Mouse (Mus musculus): ENCODE data around the gene Acadl. TPM values are rescaled to one million over a fixed set of nuclear protein-coding genes. Genes with fewer than 3 reads are reported as not detected.

The Acadl gene
- polyA plus RNA-seq, 1 experiment from 2014 or later = 161 TPM

GRCm38 (mm10) chr1:66841510-66841909 lies 21.6 kb downstream of the Acadl start:
- no peak overlapping the region for H3K4me3 ChIP-seq (ENCODE audit: low read length)
- peaks cover 32% of the 10 kb centered on the region for H3K36me3 ChIP-seq (ENCODE audit: insufficient read depth, low read length)
- 77% methylated on average over 6 of the region's 6 CpGs for WGBS
- no peaks in the 10 kb centered on the region for H3K9me3 ChIP-seq (ENCODE audit: low read length)
- no peak overlapping the region for H3K4me2 ChIP-seq (replicated peaks; ENCODE audit: low read depth, low read length)
- no peak for ATAC-seq (ENCODE audit: low FRiP score, low TSS enrichment)
- H3K27me3 ChIP-seq (ENCODE audit: insufficient read depth, low read length) = no peaks in the 10 kb centered on the region
- H3K27ac ChIP-seq (ENCODE audit: low read length) = no peak overlapping the region
- H3K9ac ChIP-seq (replicated peaks; ENCODE audit: low read length) = no peak overlapping the region
- H3K4me1 ChIP-seq (ENCODE audit: insufficient read depth, low read length) = peaks cover 11% of the 10 kb centered on the region

GRCm38 (mm10) chr1:66839755-66840438 lies 23.2 kb downstream of the Acadl start:
- WGBS = 62% methylated on average over 7 of the region's 7 CpGs
- Histone ChIP-seq H3K36me3 (ENCODE audit: insufficient read depth, low read length) (peaks cover 20% of the 10 kb centered on the region), H3K9ac (replicated peaks; ENCODE audit: low read length) (no peak overlapping the region), H3K27me3 (ENCODE audit: insufficient read depth, low read length) (no peaks in the 10 kb centered on the region), H3K4me3 (ENCODE audit: low read length) (no peak overlapping the region), H3K4me2 (replicated peaks; ENCODE audit: low read depth, low read length) (no peak overlapping the region), H3K9me3 (ENCODE audit: low read length) (no peaks in the 10 kb centered on the region), H3K27ac (ENCODE audit: low read length) (no peak overlapping the region), H3K4me1 (ENCODE audit: insufficient read depth, low read length) (peaks cover 11% of the 10 kb centered on the region)
- no peak; the same call in 1 of the 2 replicates for ATAC-seq (ENCODE audit: low FRiP score, low TSS enrichment)

GRCm38 (mm10) chr1:66839135-66839534 lies 23.9 kb downstream of the Acadl start:
- Histone ChIP-seq H3K36me3 (ENCODE audit: insufficient read depth, low read length) (peaks cover 19% of the 10 kb centered on the region), H3K9ac (replicated peaks; ENCODE audit: low read length) (no peak overlapping the region), H3K9me3 (ENCODE audit: low read length) (no peaks in the 10 kb centered on the region), H3K4me3 (ENCODE audit: low read length) (no peak overlapping the region), H3K4me2 (replicated peaks; ENCODE audit: low read depth, low read length) (no peak overlapping the region), H3K27me3 (ENCODE audit: insufficient read depth, low read length) (no peaks in the 10 kb centered on the region), H3K27ac (ENCODE audit: low read length) (no peak overlapping the region), H3K4me1 (ENCODE audit: insufficient read depth, low read length) (peaks cover 11% of the 10 kb centered on the region)
- no peak for ATAC-seq (ENCODE audit: low FRiP score, low TSS enrichment)
- 85% methylated on average over 1 of the region's 1 CpGs for WGBS

GRCm38 (mm10) chr1:66838184-66839042 lies 24.7 kb downstream of the Acadl start:
- Histone ChIP-seq H3K36me3 (ENCODE audit: insufficient read depth, low read length) (peaks cover 19% of the 10 kb centered on the region), H3K9ac (replicated peaks; ENCODE audit: low read length) (no peak overlapping the region), H3K9me3 (ENCODE audit: low read length) (no peaks in the 10 kb centered on the region), H3K27ac (ENCODE audit: low read length) (no peak overlapping the region), H3K4me2 (replicated peaks; ENCODE audit: low read depth, low read length) (0 out of 2 replicates have a peak overlapping the region, but pooled peaks have one; percentile 28), H3K27me3 (ENCODE audit: insufficient read depth, low read length) (no peaks in the 10 kb centered on the region), H3K4me3 (ENCODE audit: low read length) (no peak overlapping the region), H3K4me1 (ENCODE audit: insufficient read depth, low read length) (peaks cover 13% of the 10 kb centered on the region)
- no peak for ATAC-seq (ENCODE audit: low FRiP score, low TSS enrichment)
- 54% methylated on average over 16 of the region's 16 CpGs for WGBS

GRCm38 (mm10) chr1:66837207-66837606 lies 25.9 kb downstream of the Acadl start:
- H3K4me2 ChIP-seq (replicated peaks; ENCODE audit: low read depth, low read length) = no peak overlapping the region
- ATAC-seq (ENCODE audit: low FRiP score, low TSS enrichment) = no peak
- H3K4me3 ChIP-seq (ENCODE audit: low read length) = no peak overlapping the region
- H3K27ac ChIP-seq (ENCODE audit: low read length) = peak overlapping the region; percentile 50; the same call in 1 of the 2 replicates
- no peak overlapping the region for H3K9ac ChIP-seq (replicated peaks; ENCODE audit: low read length)
- peaks cover 15% of the 10 kb centered on the region for H3K4me1 ChIP-seq (ENCODE audit: insufficient read depth, low read length)
- no peaks in the 10 kb centered on the region for H3K27me3 ChIP-seq (ENCODE audit: insufficient read depth, low read length)
- H3K9me3 ChIP-seq (ENCODE audit: low read length) = no peaks in the 10 kb centered on the region
- peaks cover 11% of the 10 kb centered on the region for H3K36me3 ChIP-seq (ENCODE audit: insufficient read depth, low read length)
- 61% methylated on average over 3 of the region's 3 CpGs for WGBS

GRCm38 (mm10) chr1:66832636-66833165 lies 30.4 kb downstream of the Acadl start:
- Histone ChIP-seq H3K4me2 (replicated peaks; ENCODE audit: low read depth, low read length) (peak overlapping the region; percentile 14; the same call in 1 of the 2 replicates), H3K4me3 (ENCODE audit: low read length) (no peak overlapping the region), H3K4me1 (ENCODE audit: insufficient read depth, low read length) (peaks cover 12% of the 10 kb centered on the region), H3K27ac (ENCODE audit: low read length) (peak overlapping the region; percentile 89), H3K9ac (replicated peaks; ENCODE audit: low read length) (no peak overlapping the region), H3K9me3 (ENCODE audit: low read length) (no peaks in the 10 kb centered on the region), H3K36me3 (ENCODE audit: insufficient read depth, low read length) (0 out of 2 replicates have a peak, but pooled peaks cover 3% of the 10 kb centered on the region), H3K27me3 (ENCODE audit: insufficient read depth, low read length) (no peaks in the 10 kb centered on the region)
- 71% methylated on average over 7 of the region's 7 CpGs for WGBS
- ATAC-seq (ENCODE audit: low FRiP score, low TSS enrichment) = peak; percentile 55

- 43% methylated on average over 9 of the region's 9 CpGs for WGBS
- peaks cover 10% of the 10 kb centered on the region for H3K4me1 ChIP-seq (ENCODE audit: insufficient read depth, low read length)
- H3K9ac ChIP-seq (replicated peaks; ENCODE audit: low read length) = no peak overlapping the region
- H3K9me3 ChIP-seq (ENCODE audit: low read length) = no peaks in the 10 kb centered on the region
- no peaks in the 10 kb centered on the region for H3K27me3 ChIP-seq (ENCODE audit: insufficient read depth, low read length)
- peak; percentile 74 for ATAC-seq (ENCODE audit: low FRiP score, low TSS enrichment)
- peak overlapping the region; percentile 89 for H3K27ac ChIP-seq (ENCODE audit: low read length)
- H3K36me3 ChIP-seq (ENCODE audit: insufficient read depth, low read length) = 0 out of 2 replicates have a peak, but pooled peaks cover 3% of the 10 kb centered on the region
- peak overlapping the region; percentile 14; the same call in 1 of the 2 replicates for H3K4me2 ChIP-seq (replicated peaks; ENCODE audit: low read depth, low read length)
- H3K4me3 ChIP-seq (ENCODE audit: low read length) = no peak overlapping the region
Observed at GRCm38 (mm10) chr1:66831824-66832600, 31.1 kb downstream of the Acadl start.

GRCm38 (mm10) chr1:66829400-66830080 lies 33.5 kb downstream of the Acadl start:
- WGBS = 80% methylated on average over 9 of the region's 9 CpGs
- no peak overlapping the region for H3K4me2 ChIP-seq (replicated peaks; ENCODE audit: low read depth, low read length)
- no peak overlapping the region for H3K4me3 ChIP-seq (ENCODE audit: low read length)
- peaks cover 10% of the 10 kb centered on the region for H3K4me1 ChIP-seq (ENCODE audit: insufficient read depth, low read length)
- no peaks in the 10 kb centered on the region for H3K9me3 ChIP-seq (ENCODE audit: low read length)
- no peaks in the 10 kb centered on the region for H3K27me3 ChIP-seq (ENCODE audit: insufficient read depth, low read length)
- 0 out of 2 replicates have a peak overlapping the region, but pooled peaks have one; percentile 10 for H3K27ac ChIP-seq (ENCODE audit: low read length)
- no peak; the same call in 1 of the 2 replicates for ATAC-seq (ENCODE audit: low FRiP score, low TSS enrichment)
- H3K36me3 ChIP-seq (ENCODE audit: insufficient read depth, low read length) = 0 out of 2 replicates have a peak, but pooled peaks cover 3% of the 10 kb centered on the region
- H3K9ac ChIP-seq (replicated peaks; ENCODE audit: low read length) = no peak overlapping the region

- 85% methylated on average over 9 of the region's 9 CpGs for WGBS
- peaks cover 4% of the 10 kb centered on the region; the same call in 1 of the 2 replicates for H3K4me1 ChIP-seq (ENCODE audit: insufficient read depth, low read length)
- no peaks in the 10 kb centered on the region for H3K27me3 ChIP-seq (ENCODE audit: insufficient read depth, low read length)
- no peak overlapping the region for H3K27ac ChIP-seq (ENCODE audit: low read length)
- no peak overlapping the region for H3K4me2 ChIP-seq (replicated peaks; ENCODE audit: low read depth, low read length)
- no peaks in the 10 kb centered on the region for H3K36me3 ChIP-seq (ENCODE audit: insufficient read depth, low read length)
- H3K4me3 ChIP-seq (ENCODE audit: low read length) = no peak overlapping the region
- ATAC-seq (ENCODE audit: low FRiP score, low TSS enrichment) = no peak
- H3K9ac ChIP-seq (replicated peaks; ENCODE audit: low read length) = no peak overlapping the region
- no peaks in the 10 kb centered on the region for H3K9me3 ChIP-seq (ENCODE audit: low read length)
Observed at GRCm38 (mm10) chr1:66821966-66822365, 41.1 kb downstream of the Acadl start.
